Mouse (Mus musculus) hindbrain, embryonic 11.5 days (tissue): ENCODE measurements around the gene Prkag3. TPM values are rescaled to one million over a fixed set of nuclear protein-coding genes. Genes with fewer than 3 reads are reported as not detected.

Experiments
- ATAC-seq: fragments of 200-750 bp; cut with Nextera tagmentation; 2 replicates; pipeline ENCODE4 v1.8.0; 2017; ENCODE audit warnings: mild to moderate bottlenecking, moderate TSS enrichment, moderate library complexity; ENCODE audit not compliant: low FRiP score
- DNase-seq: peaks from one replicate; pipeline ENCODE4 v3.0.0-alpha.2; 2015; ENCODE audit warnings: low spot score
- H3K27ac ChIP-seq: fragments of 300-500 bp; sonication (generic); 2 replicates; pipeline ENCODE4 v1.5.1; 2014; ENCODE audit warnings: mild to moderate bottlenecking, low read depth, low read length
- H3K27me3 ChIP-seq: fragments of 300-500 bp; sonication (generic); 2 replicates; pipeline ENCODE4 v1.6.1; 2014; ENCODE audit warnings: mild to moderate bottlenecking, low read length, moderate library complexity, mixed read lengths; ENCODE audit not compliant: control insufficient read depth, insufficient read depth
- H3K36me3 ChIP-seq: fragments of 300-500 bp; sonication (generic); 2 replicates; pipeline ENCODE4 v1.6.1; 2014; ENCODE audit warnings: mild to moderate bottlenecking, low read length, moderate library complexity, mixed read lengths; ENCODE audit not compliant: control insufficient read depth, insufficient read depth
- H3K4me1 ChIP-seq: fragments of 300-500 bp; sonication (generic); replicated peaks from 2 replicates; pipeline ENCODE4 v1.6.1; 2014; ENCODE audit warnings: low read length, mixed read lengths; ENCODE audit not compliant: control insufficient read depth, insufficient read depth
- H3K4me2 ChIP-seq: fragments of 300-500 bp; sonication (generic); replicated peaks from 2 replicates; pipeline ENCODE4 v1.6.1; 2014; ENCODE audit warnings: mild to moderate bottlenecking, low read depth, low read length
- H3K4me3 ChIP-seq: fragments of 300-500 bp; sonication (generic); 2 replicates; pipeline ENCODE4 v1.5.1; 2014; ENCODE audit warnings: low read depth, low read length
- H3K9ac ChIP-seq: fragments of 300-500 bp; sonication (generic); 2 replicates; pipeline ENCODE4 v1.6.1; 2014; ENCODE audit warnings: low read depth, low read length
- H3K9me3 ChIP-seq: fragments of 300-500 bp; sonication (generic); 2 replicates; pipeline ENCODE4 v1.6.1; 2016; ENCODE audit warnings: low read length; ENCODE audit not compliant: control insufficient read depth
- WGBS: fragments of 180-500 bp; shearing (Covaris S2); extraction: QIAGEN DNeasy Blood & Tissue Kit; methylation state at CpG from one replicate; pipeline ENCODE4 v1.1.7; 2014; 5-methylcytosine and 5-hydroxymethylcytosine counted together
- polyA plus RNA-seq: library from polyadenylated mRNA; unstranded; fragments of >200 nt; fragmentation: Nextera tagmentation; extraction: Ambion mirVana; gene quantifications from 2 replicates; pipeline ENCODE4 v1.2.1, GENCODE M21; 2014

Prkag3 gene
- polyA plus RNA-seq, 1 experiment from 2014 or later, result 0.22 TPM

DNA sequence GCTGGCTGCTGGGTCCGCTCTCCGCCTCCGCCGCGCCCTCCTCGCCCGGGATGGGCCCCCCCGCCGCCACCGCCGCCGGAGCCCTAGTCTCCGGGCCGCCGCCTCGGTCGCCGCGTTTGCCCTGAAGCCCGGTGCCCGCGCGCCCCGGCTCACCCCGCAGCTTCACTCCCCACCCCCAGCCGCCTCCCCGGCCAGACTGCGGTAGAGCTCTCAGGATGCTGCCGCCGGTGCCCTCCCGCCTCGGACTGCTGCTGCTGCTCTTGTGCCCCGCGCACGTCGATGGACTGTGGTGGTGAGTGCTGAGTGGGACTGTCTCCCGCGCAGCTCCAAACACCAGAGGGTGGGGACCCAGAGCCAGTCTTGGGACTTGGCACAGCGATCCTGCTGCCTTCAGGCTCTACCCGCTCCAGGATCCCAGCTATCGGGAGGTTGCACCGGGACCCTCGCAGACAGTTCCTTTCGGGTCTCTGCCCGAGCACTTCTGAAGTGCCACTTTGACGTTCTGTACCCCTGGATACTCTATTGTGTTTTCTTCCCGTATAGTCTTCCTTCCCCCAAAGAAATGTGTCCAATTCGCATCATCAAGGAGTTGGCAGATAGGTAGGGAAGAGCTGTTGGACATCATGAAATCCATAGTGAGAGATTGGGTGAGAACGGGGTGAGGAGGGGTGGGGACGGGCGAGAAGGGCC, 23.1 kb upstream of the Prkag3 start:
- under 1% methylated on average over 38 of the region's 51 CpGs for WGBS
- Histone ChIP-seq H3K4me1 (peaks cover 11% of the 10 kb centered on the region), H3K9ac (peak overlapping the region; percentile 44; the same call in 1 of the 2 replicates), H3K4me3 (peak overlapping the region; percentile 44), H3K4me2 (peak overlapping the region; percentile 92), H3K27ac (no peak overlapping the region), H3K27me3 (peaks cover 71% of the 10 kb centered on the region), H3K9me3 (no peaks in the 10 kb centered on the region), H3K36me3 (no peaks in the 10 kb centered on the region)
- ATAC-seq (no peak), DNase-seq (peak; percentile 56)

DNA sequence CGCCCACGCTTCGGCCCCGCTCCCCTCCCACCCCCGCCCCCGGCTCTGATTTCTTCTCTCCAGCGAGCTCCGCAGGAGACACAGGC, 22.7 kb upstream of the Prkag3 start, which contains the start of gene Wnt6:
Gene Wnt6 (plus strand): TSS at position 48 of the 86 bp plus-strand sequence.
- Histone ChIP-seq H3K9ac (peak within 1 kb of the TSS; percentile 44; the same call in 1 of the 2 replicates), H3K4me2 (peak within 1 kb of the TSS; percentile 92), H3K4me1 (peaks cover 11% of the 10 kb centered on the region), H3K27ac (no peak within 1 kb of the TSS), H3K36me3 (no peaks in the 10 kb centered on the region), H3K27me3 (peaks cover 68% of the 10 kb centered on the region), H3K4me3 (peak within 1 kb of the TSS; percentile 44), H3K9me3 (no peaks in the 10 kb centered on the region)
- DNase-seq (no peak), ATAC-seq (no peak)
- no CpG with 5 or more reads among the region's 8 CpGs for WGBS

DNA sequence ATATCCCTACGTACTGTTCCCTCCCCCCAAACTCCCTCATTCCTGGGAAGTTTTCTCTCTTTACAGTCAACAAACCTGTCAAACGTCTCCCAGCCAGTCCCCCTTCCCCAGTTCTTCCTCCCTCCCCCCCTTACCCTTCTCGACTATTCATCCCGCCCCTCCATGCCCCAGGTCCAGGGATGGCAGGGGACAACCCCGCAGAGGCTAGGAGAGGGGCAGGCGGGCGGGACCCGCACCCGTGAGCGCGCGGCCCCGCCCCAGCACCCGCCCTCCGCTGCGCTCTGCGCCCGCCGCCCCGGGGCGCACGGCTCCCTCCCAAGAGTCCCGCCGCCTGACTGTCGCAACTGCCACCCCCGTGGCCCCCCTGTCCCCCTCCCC, 22.4 kb upstream of the Prkag3 start:
- Histone ChIP-seq H3K27me3 (peaks cover 67% of the 10 kb centered on the region), H3K4me2 (peak overlapping the region; percentile 92), H3K4me1 (peaks cover 11% of the 10 kb centered on the region), H3K4me3 (peak overlapping the region; percentile 44), H3K36me3 (no peaks in the 10 kb centered on the region), H3K9ac (no peak overlapping the region), H3K9me3 (no peaks in the 10 kb centered on the region), H3K27ac (no peak overlapping the region)
- WGBS, result under 1% methylated on average over 11 of the region's 26 CpGs
- no peak; the same call in 1 of the 2 replicates for ATAC-seq
- DNase-seq, result no peak

DNA sequence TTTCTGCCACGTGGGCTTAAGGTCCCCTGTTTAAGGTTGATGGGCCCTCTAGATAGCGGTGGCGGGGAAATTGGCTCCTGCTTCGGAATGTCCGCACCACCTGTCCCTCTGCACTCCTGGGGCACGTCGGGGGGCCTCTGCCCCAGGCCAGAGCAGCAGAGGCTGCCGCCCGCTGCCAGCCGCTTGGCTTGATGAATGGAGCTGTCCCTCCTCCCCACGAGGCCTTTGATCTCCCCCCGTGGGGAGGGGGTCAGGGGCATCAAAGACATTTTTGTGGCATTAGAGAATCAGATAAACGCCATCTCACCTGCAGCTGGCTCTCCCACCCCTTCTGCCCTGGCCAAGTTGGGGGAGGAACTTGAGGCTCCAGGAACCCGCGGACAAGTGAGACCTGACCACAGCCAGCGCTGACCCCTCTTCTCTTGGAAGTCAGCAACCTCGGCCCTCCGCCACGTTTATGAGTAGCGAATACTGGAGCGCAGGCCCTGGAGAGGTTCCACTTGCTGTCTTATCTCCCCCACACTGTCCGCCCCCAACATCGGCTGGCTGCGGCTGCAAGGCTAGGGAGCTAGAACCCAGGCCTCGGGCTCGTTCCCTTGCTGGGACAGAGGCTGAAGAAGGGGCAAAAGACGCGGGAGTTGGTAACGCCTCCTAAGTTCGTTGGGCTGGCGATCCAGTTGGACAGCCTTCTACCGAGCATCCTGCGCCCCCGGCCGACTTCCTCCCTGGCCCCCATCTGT, 21.9 kb upstream of the Prkag3 start:
- Histone ChIP-seq H3K4me2 (peak overlapping the region; percentile 92), H3K27ac (no peak overlapping the region), H3K36me3 (no peaks in the 10 kb centered on the region), H3K9me3 (no peaks in the 10 kb centered on the region), H3K4me1 (peaks cover 11% of the 10 kb centered on the region), H3K9ac (no peak overlapping the region), H3K4me3 (peak overlapping the region; percentile 44), H3K27me3 (peaks cover 66% of the 10 kb centered on the region)
- peak; percentile 57 for DNase-seq
- under 1% methylated on average over 35 of the region's 35 CpGs for WGBS
- no peak for ATAC-seq

DNA sequence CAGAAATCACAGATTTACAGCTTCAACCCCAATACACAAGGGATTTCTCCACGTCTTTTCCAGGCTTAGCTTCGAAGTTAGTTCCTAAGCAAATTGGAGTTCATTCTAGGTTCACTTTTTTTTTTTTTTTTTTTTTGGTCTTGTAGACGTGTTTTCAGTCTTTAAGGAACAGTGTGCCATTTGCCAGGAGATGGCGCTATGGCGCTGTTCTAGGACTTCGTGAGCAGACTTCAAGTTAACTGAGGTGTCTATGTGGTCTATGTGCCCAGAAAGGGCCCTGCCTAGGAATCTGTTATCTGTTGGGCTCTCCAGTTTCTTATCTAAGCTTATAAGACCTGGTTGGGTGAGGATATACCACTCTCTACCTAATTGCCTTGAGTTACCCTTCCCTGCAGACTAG, 14.1 kb upstream of the Prkag3 start:
- 4% methylated on average over 6 of the region's 6 CpGs for WGBS
- Histone ChIP-seq H3K9ac (no peak overlapping the region), H3K9me3 (no peaks in the 10 kb centered on the region), H3K27me3 (peaks cover 5% of the 10 kb centered on the region; the same call in 1 of the 2 replicates), H3K4me2 (no peak overlapping the region), H3K4me3 (no peak overlapping the region), H3K4me1 (no peaks in the 10 kb centered on the region), H3K27ac (no peak overlapping the region), H3K36me3 (no peaks in the 10 kb centered on the region)
- peak; percentile 86 for DNase-seq
- ATAC-seq, result no peak

DNA sequence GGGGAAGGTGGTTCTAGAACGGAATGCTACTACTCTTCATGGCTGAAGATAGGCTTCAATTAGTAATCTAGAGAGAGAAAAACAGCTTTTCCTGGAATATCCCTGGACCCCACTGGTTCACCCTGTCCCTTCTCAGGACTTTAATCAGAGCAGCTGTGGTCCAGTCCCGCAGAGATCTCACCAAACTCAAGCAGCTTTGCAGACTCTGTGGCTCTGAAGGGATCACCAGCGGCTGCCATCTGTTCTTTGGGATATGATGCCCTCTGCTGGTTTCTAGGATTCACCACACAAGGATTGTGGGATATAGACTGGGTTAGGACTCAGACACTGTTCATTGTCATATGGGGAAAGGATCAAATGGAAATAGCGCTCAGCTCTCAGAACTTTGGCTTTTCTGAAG, 10.8 kb upstream of the Prkag3 start:
- peak; percentile 60 for DNase-seq
- H3K9ac ChIP-seq, result no peak overlapping the region
- no peaks in the 10 kb centered on the region for H3K4me1 ChIP-seq
- no peaks in the 10 kb centered on the region for H3K9me3 ChIP-seq
- no peak overlapping the region for H3K27ac ChIP-seq
- no peak for ATAC-seq
- WGBS, result 38% methylated on average over 4 of the region's 4 CpGs
- 0 out of 2 replicates have a peak, but pooled peaks cover 2% of the 10 kb centered on the region for H3K27me3 ChIP-seq
- no peak overlapping the region for H3K4me3 ChIP-seq
- no peaks in the 10 kb centered on the region for H3K36me3 ChIP-seq
- no peak overlapping the region for H3K4me2 ChIP-seq

DNA sequence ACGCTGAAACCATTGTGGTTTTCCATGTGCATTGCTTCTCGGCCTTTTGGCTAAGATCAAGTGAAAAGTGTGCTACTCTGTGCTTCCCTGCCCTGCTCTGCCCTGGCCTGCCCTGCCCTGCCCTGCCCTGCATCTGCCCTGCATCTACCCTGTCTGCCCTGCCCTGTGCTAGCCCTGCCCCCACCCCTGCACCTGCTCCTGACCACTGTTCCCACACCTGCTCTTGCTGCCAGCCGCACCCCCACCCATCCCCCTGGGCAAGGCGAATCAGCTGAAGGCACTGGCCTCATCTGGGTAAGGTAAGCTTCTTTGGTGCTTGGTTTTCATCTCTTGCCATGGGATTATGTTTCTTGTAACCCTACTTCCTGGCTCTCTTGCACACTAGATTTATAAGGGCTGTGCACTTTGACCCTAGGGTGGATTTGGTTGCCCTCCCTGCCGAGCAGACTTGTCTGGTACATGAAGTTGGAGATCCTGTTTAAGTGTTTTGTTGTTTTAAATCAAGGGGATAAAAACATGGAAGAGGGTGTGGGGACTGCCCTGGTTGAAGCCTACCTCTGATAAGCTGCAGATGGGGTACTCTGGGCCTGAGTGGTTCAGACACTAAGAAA, 5.3 kb upstream of the Prkag3 start:
- no peaks in the 10 kb centered on the region for H3K4me1 ChIP-seq
- no peak overlapping the region for H3K4me3 ChIP-seq
- WGBS, result 54% methylated on average over 5 of the region's 5 CpGs
- H3K9ac ChIP-seq, result no peak overlapping the region
- no peak overlapping the region for H3K27ac ChIP-seq
- H3K9me3 ChIP-seq, result no peaks in the 10 kb centered on the region
- H3K27me3 ChIP-seq, result peaks cover 2% of the 10 kb centered on the region; the same call in 1 of the 2 replicates
- H3K4me2 ChIP-seq, result no peak overlapping the region
- ATAC-seq (no peak), DNase-seq (no peak)
- no peaks in the 10 kb centered on the region for H3K36me3 ChIP-seq

DNA sequence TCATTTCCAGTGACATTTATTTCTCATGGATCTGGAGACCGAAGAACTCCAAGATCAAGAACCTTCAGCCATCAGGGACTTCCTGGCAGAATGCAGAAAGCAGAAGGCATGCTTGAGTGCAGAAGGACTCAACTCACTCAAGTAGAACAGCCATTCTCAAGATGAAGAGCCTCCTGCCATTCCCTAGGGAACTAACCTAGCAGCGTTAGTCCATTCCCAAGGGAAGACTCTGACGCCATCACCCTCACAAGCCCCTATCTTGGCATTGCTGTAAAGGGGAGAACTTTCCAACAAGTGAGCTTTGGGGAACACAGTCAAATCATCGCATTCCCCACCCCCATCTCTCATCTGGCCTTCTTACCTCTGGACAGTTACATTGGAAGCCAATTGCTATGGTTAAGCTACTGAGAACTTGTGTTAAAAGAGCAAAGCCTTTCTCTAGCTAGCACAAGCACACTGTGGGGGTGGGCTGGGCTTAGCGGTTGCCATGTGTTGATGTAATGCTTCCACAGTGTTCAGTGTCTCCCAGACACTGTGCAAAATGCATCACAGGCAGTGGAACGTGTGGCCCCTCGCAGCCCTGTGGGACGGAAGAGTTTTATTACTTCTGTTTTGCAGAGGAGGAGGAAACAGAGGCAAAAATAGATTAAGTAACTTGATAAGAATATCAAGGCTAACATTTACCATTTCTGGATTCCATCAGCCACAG, 4.4 kb upstream of the Prkag3 start:
- WGBS, result 88% methylated on average over 8 of the region's 8 CpGs
- H3K36me3 ChIP-seq, result no peaks in the 10 kb centered on the region
- no peaks in the 10 kb centered on the region for H3K4me1 ChIP-seq
- H3K27me3 ChIP-seq, result peaks cover 4% of the 10 kb centered on the region
- no peak overlapping the region for H3K27ac ChIP-seq
- ATAC-seq, result no peak
- no peaks in the 10 kb centered on the region for H3K9me3 ChIP-seq
- H3K9ac ChIP-seq, result no peak overlapping the region
- no peak for DNase-seq
- no peak overlapping the region for H3K4me2 ChIP-seq
- no peak overlapping the region for H3K4me3 ChIP-seq
